Mouse (Mus musculus) adrenal gland, adult 10 weeks (tissue): ENCODE data around the gene Gm17545. TPM values are rescaled to one million over a fixed set of nuclear protein-coding genes. Genes with fewer than 3 reads are reported as not detected.

Experiments
- polyA plus RNA-seq: library from polyadenylated mRNA; stranded (reverse); fragments of 350-450 nt; fragmentation: Illumina TruSeq; extraction: RNeasy Lipid Tissue Mini Kit (QIAGEN cat#74804); gene quantifications from one replicate; pipeline ENCODE4 v1.2.3, GENCODE M21; 2014; ENCODE audit warnings: low read depth, low replicate concordance

The Gm17545 gene
- not detected for polyA plus RNA-seq

DNA sequence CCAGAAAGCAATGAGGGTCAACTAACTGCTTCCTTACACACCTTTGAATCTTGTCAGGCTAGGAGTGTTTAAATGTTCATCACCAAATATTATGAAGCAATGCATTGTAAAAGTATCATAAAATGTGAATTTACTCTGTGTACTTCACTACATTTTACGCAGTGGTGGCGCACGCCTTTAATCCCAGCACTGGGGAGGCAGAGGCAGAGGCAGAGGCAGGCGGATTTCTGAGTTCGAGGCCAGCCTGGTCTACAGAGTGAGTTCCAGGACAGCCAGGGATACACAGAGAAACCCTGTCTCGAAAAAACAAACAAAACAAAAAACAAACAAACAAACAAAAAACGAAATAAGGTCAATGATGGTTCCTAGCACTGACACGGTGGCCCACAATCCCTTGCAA lies at the start of gene Gm17545:
TSS of gene Gm17545 (plus strand) at position 301 of the 400 bp plus-strand sequence.

DNA sequence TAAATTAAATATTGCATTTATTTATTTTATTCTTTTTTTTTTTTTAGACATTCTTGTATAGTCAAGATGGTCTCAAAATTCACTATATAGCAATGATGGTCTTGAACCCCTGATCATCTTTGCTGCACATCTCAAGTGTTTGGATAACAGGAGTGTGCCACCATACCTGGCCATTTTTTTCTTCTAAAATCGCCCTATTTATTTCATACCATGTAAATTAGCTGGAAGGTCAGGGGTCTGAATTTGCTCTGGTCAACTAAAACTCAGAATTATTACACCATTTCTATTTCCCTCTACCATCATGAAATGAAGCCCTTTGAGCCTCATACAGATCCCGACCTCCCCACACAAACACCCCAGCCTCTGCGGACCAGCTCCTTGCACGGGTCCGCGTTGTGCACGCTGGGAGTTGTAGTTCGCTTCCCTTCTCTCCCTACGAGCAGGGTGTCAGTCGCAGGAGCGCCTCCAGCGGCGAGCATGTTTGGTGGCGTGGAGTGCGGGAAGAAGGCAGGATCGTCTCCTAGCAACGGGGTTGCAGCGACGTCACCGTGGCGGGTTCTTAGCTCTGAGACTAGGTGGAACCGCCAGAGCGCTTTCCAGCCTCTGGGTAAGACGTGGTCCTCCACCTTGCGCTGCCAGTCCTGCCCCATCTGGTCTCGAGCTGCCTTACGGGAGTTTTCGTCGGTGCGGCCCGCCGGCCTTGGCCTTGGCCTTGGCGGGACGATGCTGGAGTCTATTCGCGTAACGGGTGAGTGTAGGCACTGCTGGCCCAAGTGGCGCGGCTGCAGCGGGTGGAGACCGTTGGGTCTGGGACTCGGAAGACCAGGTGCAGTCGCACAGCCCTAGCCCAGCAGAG lies 42.9 kb upstream of the Gm17545 start, which contains the start of gene 9530077C05Rik:
TSS of gene 9530077C05Rik (plus strand) at position 512 of the 856 bp plus-strand sequence.

GRCm38 (mm10) chr9:22469643-22470042 lies 15.6 kb downstream of the Gm17545 start, which contains the start of gene Rp9:
TSS of gene Rp9 (minus strand) at chr9:22469743.

GRCm38 (mm10) chr9:22475424-22475868 lies 21.4 kb downstream of the Gm17545 start, which contains the start of gene Bbs9:
TSS of gene Bbs9 (plus strand) at chr9:22475715.

Other genes with a start within 250 kb of the Gm17545 start
- 105 TPM for gene Zfp809, start 228.6 kb upstream of the Gm17545 start, polyA plus RNA-seq
- gene Zfp599, start 194.4 kb upstream of the Gm17545 start, polyA plus RNA-seq: 0.64 TPM
- 18.8 TPM for gene Zfp810, start 146.6 kb upstream of the Gm17545 start, polyA plus RNA-seq
- 11.0 TPM for gene Anln, start 65.1 kb upstream of the Gm17545 start, polyA plus RNA-seq
- gene 9530077C05Rik, start 42.8 kb upstream of the Gm17545 start, polyA plus RNA-seq: 4.0 TPM
- gene Rp9, start 15.5 kb downstream of the Gm17545 start, polyA plus RNA-seq: 22.5 TPM
- 23.8 TPM for gene Bbs9, start 21.4 kb downstream of the Gm17545 start, polyA plus RNA-seq